Mouse (Mus musculus) heart, adult 2 months (tissue): Measurements from ENCODE around the gene Abhd5.

ENCODE experiments used
- CTCF ChIP-seq: fragments of 200-600 bp; IDR thresholded peaks from 2 replicates; pipeline ENCODE4 v1.8.1; 2022; ENCODE audit warnings: antibody characterized with exemption, mild to moderate bottlenecking, moderate library complexity
- EP300 ChIP-seq: fragments of 200-500 bp; IDR thresholded peaks from 2 replicates; pipeline ENCODE4 v1.6.1; 2011; ENCODE audit warnings: low read depth, low read length, control low read depth; ENCODE audit not compliant: insufficient read depth

DNA sequence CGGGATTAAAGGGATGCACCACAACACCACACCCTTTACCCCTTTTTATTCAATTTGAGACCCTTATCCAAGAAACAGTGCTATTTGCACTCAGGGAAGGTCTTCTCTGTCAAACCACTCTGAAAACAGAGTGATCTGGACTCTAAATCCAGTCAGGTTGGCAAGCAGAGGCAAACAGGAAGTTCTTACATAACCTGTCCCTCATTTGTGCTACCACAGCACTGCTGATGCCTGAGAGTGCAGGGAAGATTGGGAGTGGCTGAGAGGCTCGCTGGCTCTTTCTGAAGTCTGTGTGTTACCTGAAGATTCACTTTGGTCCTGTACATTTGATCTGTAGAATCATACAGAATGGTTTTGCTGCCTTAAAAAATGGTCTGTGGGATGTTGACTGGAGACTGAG lies 14.7 kb upstream of the Abhd5 start:
- TF ChIP-seq CTCF (no peak), EP300 (no peak)
